In the genomic region with DNA sequence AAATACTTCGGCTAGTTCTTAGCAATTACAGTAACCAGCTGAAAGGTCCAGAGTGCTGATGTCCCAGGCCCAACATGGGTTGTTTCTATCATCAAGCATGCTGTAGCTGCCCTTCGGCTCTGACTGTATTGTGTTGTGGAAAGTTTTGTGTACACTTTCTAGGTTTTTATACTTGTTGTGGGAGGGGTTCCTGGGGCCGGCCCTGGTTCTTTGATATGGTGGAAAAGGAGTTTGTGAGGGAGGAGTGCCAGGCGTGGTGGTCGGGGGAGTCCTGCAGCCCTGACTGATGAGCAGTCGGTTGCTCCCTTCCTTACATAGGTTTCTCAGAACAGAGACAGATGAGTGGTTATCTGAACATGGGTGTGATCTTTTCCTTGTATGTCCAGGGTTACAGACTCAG, we compare ENCODE assay signal across 23 mouse cellular contexts. TPM values are rescaled to one million over a fixed set of nuclear protein-coding genes. Genes with fewer than 3 reads are reported as not detected.
A peak's percentile ranks its signal among the peaks of the same experiment; 100 is the strongest.
DNase-seq lines count a peak whose midpoint lies in the region; ATAC-seq and TF ChIP-seq lines count a peak whose summit lies in the region.
"Had no signal": no experiment of that assay in that cellular context is flagged by ENCODE, and none has a peak within 500 bp of the region (broad histone marks: within the 10 kb centered on the region; RNA-seq: fewer than 3 reads in every experiment).

No protein-coding gene starts in this region.

- H3K9me3 ChIP-seq in heart, embryonic 10.5 days = no peaks in the 10 kb centered on the region
- no peaks in the 10 kb centered on the region for H3K9me3 ChIP-seq in liver, postnatal 0 days (ENCODE audit: low read length)
- no peaks in the 10 kb centered on the region for H3K9me3 ChIP-seq in liver, embryonic 12.5 days (replicated peaks)
- no peaks in the 10 kb centered on the region for H3K9me3 ChIP-seq in forebrain, embryonic 16.5 days (ENCODE audit: control insufficient read depth, low read length)
- H3K9me3 ChIP-seq: embryonic facial prominence, embryonic 13.5 days; embryonic facial prominence, embryonic 15.5 days; forebrain, embryonic 10.5 days; forebrain, embryonic 12.5 days had no signal

- DNase-seq in heart, embryonic 10.5 days (ENCODE audit: low spot score) = peak; percentile 71
- DNase-seq in heart, adult 9 months (ENCODE audit: low spot score in 2 of 2) = no peak
- DNase-seq in liver, postnatal 0 days = no peak
- peak; percentile 15 for DNase-seq in urinary bladder, adult 2 months (ENCODE audit: low spot score)
- DNase-seq in urinary bladder, postnatal 10 days (ENCODE audit: low spot score) = no peak
- DNase-seq: adrenal gland, adult 2 months; adrenal gland, postnatal 10 days; adrenal gland, postnatal 25 days; cerebellum, adult 11 months; cerebellum, adult 18-20 months; cerebellum, adult 8-10 months; cerebellum, adult 9-11 months; cerebellum, postnatal 14 days; cerebellum, postnatal 36 days; embryo, embryonic 11 days had no signal

- H3K36me3 ChIP-seq in heart, embryonic 10.5 days = peaks cover 79% of the 10 kb centered on the region
- H3K36me3 ChIP-seq in liver, postnatal 0 days (replicated peaks; ENCODE audit: insufficient read depth, low read length) = peaks cover 44% of the 10 kb centered on the region
- peaks cover 87% of the 10 kb centered on the region for H3K36me3 ChIP-seq in liver, embryonic 12.5 days
- peaks cover 27% of the 10 kb centered on the region for H3K36me3 ChIP-seq in forebrain, embryonic 16.5 days (ENCODE audit: control insufficient read depth, insufficient read depth)

- ATAC-seq in liver, postnatal 0 days = no peak
- no peak for ATAC-seq in liver, embryonic 12.5 days
- no peak for ATAC-seq in forebrain, embryonic 16.5 days
- ATAC-seq: forebrain, embryonic 14.5 days had no signal

- no peak overlapping the region for H3K4me2 ChIP-seq in liver, postnatal 0 days (ENCODE audit: low read depth, low read length)
- no peak overlapping the region for H3K4me2 ChIP-seq in liver, embryonic 12.5 days
- no peak overlapping the region for H3K4me2 ChIP-seq in forebrain, embryonic 16.5 days (ENCODE audit: low read length)
- H3K4me2 ChIP-seq: embryonic facial prominence, embryonic 13.5 days; embryonic facial prominence, embryonic 15.5 days; forebrain, embryonic 12.5 days had no signal

- no peak overlapping the region for H3K4me3 ChIP-seq in heart, embryonic 10.5 days
- H3K4me3 ChIP-seq in liver, postnatal 0 days (ENCODE audit: low read depth, low read length) = no peak overlapping the region
- no peak overlapping the region for H3K4me3 ChIP-seq in liver, embryonic 12.5 days
- H3K4me3 ChIP-seq in forebrain, embryonic 16.5 days (replicated peaks; ENCODE audit: low read length) = no peak overlapping the region
- H3K4me3 ChIP-seq: embryonic facial prominence, embryonic 13.5 days; embryonic facial prominence, embryonic 15.5 days; erythroblast, embryonic 14.5 days; forebrain, embryonic 10.5 days; forebrain, embryonic 12.5 days had no signal

- no peak overlapping the region for H3K9ac ChIP-seq in liver, postnatal 0 days (replicated peaks)
- H3K9ac ChIP-seq in liver, embryonic 12.5 days = no peak overlapping the region
- H3K9ac ChIP-seq in forebrain, embryonic 16.5 days (replicated peaks; ENCODE audit: low read depth, low read length) = no peak overlapping the region
- H3K9ac ChIP-seq: embryonic facial prominence, embryonic 13.5 days; embryonic facial prominence, embryonic 15.5 days; forebrain, embryonic 12.5 days had no signal

- no peak for TF ChIP-seq EP300 in liver, postnatal 0 days (IDR thresholded peaks at IDR 0.05; ENCODE audit: low read depth)

- H3K27me3 ChIP-seq in heart, embryonic 10.5 days (ENCODE audit: insufficient read depth, poor library complexity, severe bottlenecking) = no peaks in the 10 kb centered on the region
- H3K27me3 ChIP-seq in liver, postnatal 0 days (ENCODE audit: insufficient read depth, low read length) = no peaks in the 10 kb centered on the region
- H3K27me3 ChIP-seq in liver, embryonic 12.5 days (replicated peaks) = no peaks in the 10 kb centered on the region
- H3K27me3 ChIP-seq in forebrain, embryonic 16.5 days (replicated peaks; ENCODE audit: control insufficient read depth, insufficient read depth, low read length) = no peaks in the 10 kb centered on the region
- H3K27me3 ChIP-seq: embryonic facial prominence, embryonic 13.5 days; embryonic facial prominence, embryonic 15.5 days; forebrain, embryonic 12.5 days had no signal

- TF ChIP-seq CTCF in liver, postnatal 0 days (IDR thresholded peaks at IDR 0.05; ENCODE audit: low read depth) = no peak

- no peaks in the 10 kb centered on the region for H3K4me1 ChIP-seq in heart, embryonic 10.5 days
- no peaks in the 10 kb centered on the region for H3K4me1 ChIP-seq in liver, postnatal 0 days (ENCODE audit: insufficient read depth)
- H3K4me1 ChIP-seq in liver, embryonic 12.5 days = peaks cover 5% of the 10 kb centered on the region; the same call in 1 of the 2 replicates
- no peaks in the 10 kb centered on the region for H3K4me1 ChIP-seq in forebrain, embryonic 16.5 days (replicated peaks; ENCODE audit: control insufficient read depth, insufficient read depth, low read length)
- H3K4me1 ChIP-seq: embryonic facial prominence, embryonic 13.5 days; embryonic facial prominence, embryonic 15.5 days; forebrain, embryonic 10.5 days; forebrain, embryonic 12.5 days had no signal

- H3K27ac ChIP-seq in heart, embryonic 10.5 days = no peak overlapping the region
- H3K27ac ChIP-seq in liver, postnatal 0 days (ENCODE audit: low read depth) = peak overlapping the region; percentile 75; the same call in 1 of the 2 replicates
- H3K27ac ChIP-seq in liver, embryonic 12.5 days = no peak overlapping the region
- no peak overlapping the region for H3K27ac ChIP-seq in forebrain, embryonic 16.5 days (ENCODE audit: low read length)
- H3K27ac ChIP-seq: embryonic facial prominence, embryonic 13.5 days; embryonic facial prominence, embryonic 15.5 days; forebrain, embryonic 10.5 days; forebrain, embryonic 12.5 days had no signal

- WGBS in heart, embryonic 10.5 days = 79% methylated on average over 6 of the region's 6 CpGs
- WGBS in liver, postnatal 0 days (ENCODE audit: insufficient replicate concordance) = 72% methylated on average over 6 of the region's 6 CpGs
- WGBS in liver, embryonic 12.5 days (ENCODE audit: insufficient replicate concordance) = 61% methylated on average over 6 of the region's 6 CpGs
- WGBS in forebrain, embryonic 16.5 days = 94% methylated on average over 6 of the region's 6 CpGs

RNA-seq across cellular contexts. Expression of gene Srd5a1, which starts 25.6 kb away (rescaled TPM):
- 8.5 and 12.0 TPM in 2 replicates for polyA plus RNA-seq in heart, embryonic 10.5 days (2016; fragmentation: Nextera tagmentation; extraction: Ambion mirVana)
- polyA plus RNA-seq in liver, postnatal 0 days (2015; fragmentation: Nextera tagmentation; extraction: Ambion mirVana) = 4.7 and 5.2 TPM in 2 replicates
- polyA plus RNA-seq in liver, embryonic 12.5 days (2016; fragmentation: Nextera tagmentation; extraction: Ambion mirVana) = 5.2 and 6.0 TPM in 2 replicates
- polyA plus RNA-seq in urinary bladder, adult 2 months (2012; rRNA removed) = 139 and 150 TPM in 2 replicates
- polyA plus RNA-seq in forebrain, embryonic 16.5 days (2015; fragmentation: Nextera tagmentation; extraction: Ambion mirVana) = 25.6 and 27.5 TPM in 2 replicates

Comparison
In these comparisons a context has a peak if more than half of its experiments do, and no peak if none do; other contexts are left out.
1. DNase-seq: peak in heart, embryonic 10.5 days (single experiment) and urinary bladder, adult 2 months (single experiment); none in heart, adult 9 months (0 of 2), liver, postnatal 0 days (single experiment) and urinary bladder, postnatal 10 days (single experiment).